Mouse (Mus musculus): ENCODE results near the gene Stxbp2. TPM values are rescaled to one million over a fixed set of nuclear protein-coding genes. Genes with fewer than 3 reads are reported as not detected.
"Not testable (repeated sequence)": the region's sequence is repeated elsewhere in the genome, so short reads cannot be mapped to it uniquely, and the experiment has no call there.

Gene Stxbp2
- total RNA-seq (2021) = 1 to 10 TPM; 4.0 to 6.7 TPM
- long read RNA-seq, experiment 1, partial matches to known transcripts = 0 of 2 reads
- long read RNA-seq, experiment 1, other reads (novel, unspliced or antisense) = 2 of 2 reads
- long read RNA-seq, experiment 2, partial matches to known transcripts = 0 of 2 reads
- long read RNA-seq, experiment 2, other reads (novel, unspliced or antisense) = 1 of 2 reads

DNA sequence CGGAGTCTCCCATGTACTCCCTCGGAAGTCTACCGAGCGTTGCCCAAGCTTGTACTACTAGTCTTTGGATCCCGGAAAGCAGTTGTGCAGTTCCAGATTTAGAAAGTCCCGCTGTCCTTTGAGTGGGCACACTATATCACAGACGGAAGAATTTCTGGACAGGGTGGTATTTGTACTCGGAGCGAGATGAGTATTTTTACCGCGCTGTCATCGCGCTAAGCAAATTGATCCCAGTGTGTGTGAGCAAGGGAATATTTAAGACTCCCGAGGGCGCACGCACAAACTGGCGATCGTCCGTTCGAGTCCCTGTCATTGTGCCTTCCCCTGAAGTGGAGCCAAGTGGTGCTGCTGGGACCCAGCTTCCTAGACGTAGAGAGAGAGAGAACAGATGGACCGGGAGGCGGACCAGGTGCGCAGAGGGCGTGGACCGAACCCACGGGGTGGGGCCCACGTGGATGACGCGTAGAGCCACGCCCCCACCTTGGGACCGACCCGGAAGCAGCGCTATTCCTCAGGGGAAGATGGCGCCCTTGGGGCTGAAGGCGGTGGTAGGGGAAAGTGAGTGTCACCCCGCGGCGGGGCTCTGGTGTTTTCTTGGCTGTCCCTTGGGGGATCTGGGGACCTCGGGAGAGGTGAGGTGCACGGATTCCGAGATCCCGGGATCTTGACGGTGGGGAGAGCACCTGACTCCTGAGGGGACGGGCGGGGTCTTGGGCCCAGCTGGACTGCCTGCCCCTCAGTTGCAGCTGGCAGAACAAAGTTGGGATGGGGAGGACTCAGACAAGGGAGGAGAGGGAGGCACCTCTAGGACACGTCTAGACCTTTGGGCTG lies at the start of gene Stxbp2:
Gene Stxbp2, plus strand, starts transcription at position 309 of the 831 bp plus-strand sequence.
- DNase-seq = no peak

- DNase-seq = not testable (repeated sequence)
Observed at GRCm38 (mm10) chr8:3581961-3582360, 48.8 kb upstream of the Stxbp2 start.

GRCm38 (mm10) chr8:3586452-3586851 lies 44.3 kb upstream of the Stxbp2 start:
- no peak for DNase-seq

GRCm38 (mm10) chr8:3586993-3587390 lies 43.8 kb upstream of the Stxbp2 start, which contains the start of gene Camsap3:
Gene Camsap3, plus strand, starts transcription at chr8:3587293.
- DNase-seq = no peak

- no peak for DNase-seq
Observed at GRCm38 (mm10) chr8:3587391-3588257, 43.1 kb upstream of the Stxbp2 start.

DNA sequence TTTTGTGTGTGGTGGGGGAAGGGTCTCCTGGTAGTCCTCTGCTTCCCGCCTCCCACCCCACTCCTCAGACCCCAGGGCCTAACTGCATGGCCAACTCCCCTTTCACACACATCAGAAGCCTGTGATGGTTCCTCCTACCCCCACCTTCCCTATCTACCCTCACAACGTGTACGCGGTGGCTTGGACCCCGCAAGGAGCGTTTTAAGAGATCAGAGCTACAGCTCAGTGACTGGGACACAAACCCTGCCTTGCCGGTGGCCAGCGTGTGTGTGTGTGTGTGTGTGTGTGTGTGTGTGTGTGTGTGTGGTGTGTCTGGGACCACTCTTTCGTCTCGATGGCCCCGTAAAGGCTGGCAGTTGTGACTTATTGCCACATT lies 42.5 kb upstream of the Stxbp2 start:
- no peak for DNase-seq

DNA sequence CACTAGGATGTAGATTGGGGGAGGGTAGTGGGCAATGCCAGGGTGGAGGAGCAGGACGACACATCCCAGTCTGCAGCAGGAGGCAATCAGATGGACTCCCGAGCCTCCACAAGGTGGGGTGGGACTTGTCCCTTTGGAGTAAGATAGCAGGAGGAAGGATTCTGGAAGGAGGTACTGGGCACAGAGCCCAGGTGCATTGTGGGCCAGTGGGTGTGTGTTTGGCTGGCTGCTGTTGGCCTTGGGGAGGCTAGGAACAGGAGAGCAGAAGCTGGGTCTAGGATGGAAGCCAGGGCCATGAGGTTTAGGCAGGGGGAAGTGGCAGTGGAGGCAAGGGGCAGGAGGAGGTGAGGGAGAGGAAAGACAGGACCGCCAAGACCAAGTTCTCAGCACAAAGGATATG lies 37.3 kb upstream of the Stxbp2 start:
- DNase-seq = no peak

DNA sequence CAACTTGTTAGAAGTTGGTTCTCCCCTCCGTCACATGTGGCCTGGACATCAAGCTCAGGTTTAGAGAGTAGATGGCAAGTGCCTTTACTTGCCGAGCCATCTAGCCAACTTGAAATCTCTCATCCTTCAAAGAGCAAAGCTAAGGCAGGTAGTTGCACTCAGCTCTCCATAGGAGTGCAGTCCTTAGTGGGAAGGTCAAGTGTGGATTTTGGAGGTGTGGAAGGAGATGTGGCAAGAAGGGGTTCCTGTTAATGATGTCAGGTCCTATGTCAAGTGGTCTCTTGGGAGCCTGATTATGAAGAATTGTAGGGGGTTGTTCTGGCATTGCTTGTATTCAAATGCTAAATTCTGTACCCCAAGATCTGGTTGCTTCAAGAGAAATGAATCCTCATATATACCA lies 36.3 kb upstream of the Stxbp2 start:
- no peak for DNase-seq

DNA sequence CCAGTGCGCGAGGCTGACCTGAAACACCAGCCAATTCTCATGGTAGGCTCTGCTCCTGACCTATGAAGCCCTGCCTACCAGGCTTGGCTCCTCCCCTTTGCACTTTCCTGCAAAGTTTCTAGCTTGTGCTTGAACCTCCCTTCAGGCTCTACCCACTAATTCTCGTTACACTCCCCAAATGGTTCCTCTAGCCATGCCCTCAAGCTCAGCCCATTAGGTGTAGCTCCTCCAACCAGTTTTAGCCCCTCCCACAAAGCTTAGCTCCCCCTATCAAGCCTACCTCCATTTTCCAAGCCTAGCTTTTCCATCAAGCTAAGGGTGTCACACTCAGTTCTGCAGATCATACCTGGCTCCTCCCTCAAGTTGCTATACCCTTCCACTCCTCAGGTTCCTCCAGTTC lies 32.7 kb upstream of the Stxbp2 start:
- DNase-seq = no peak

GRCm38 (mm10) chr8:3599219-3599618 lies 31.5 kb upstream of the Stxbp2 start:
- DNase-seq = no peak

DNA sequence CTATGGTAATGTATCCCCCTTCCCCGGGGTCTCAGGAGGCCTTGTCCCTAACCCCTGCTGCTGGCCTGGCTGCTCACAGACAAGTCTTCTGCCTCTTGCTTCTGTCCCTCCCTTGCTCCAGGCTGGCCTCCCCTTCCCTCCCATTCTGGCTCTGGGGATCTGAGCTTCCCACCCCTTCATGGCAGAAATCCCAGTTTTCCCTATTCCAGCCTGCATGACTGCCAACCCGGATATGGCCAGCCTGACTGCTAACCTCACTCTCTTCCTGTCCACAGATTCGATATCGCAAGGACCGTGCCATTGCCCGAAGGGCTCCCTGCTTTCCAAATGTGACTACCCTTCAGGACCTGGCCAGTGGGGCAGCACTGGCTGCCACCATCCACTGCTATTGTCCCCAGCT lies 30.4 kb upstream of the Stxbp2 start:
- DNase-seq = no peak

DNA sequence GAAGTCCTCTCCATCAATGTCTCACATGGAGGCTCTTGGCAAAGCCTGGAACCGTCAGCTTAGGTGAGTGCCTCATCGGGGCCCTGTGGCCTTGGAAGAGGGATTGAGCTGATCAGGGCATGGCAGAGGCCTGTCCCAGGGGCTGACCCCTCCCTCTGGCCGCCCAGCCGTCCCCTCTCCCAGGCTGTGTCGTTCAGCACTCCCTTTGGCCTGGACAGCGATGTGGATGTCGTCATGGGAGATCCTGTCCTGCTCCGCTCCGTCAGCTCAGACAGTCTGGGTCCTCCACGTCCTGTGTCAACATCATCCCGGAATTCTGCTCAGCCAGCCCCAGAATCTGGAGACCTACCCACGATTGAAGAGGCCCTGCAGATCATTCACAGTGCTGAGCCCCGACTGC lies 27.3 kb upstream of the Stxbp2 start:
- DNase-seq = no peak

DNA sequence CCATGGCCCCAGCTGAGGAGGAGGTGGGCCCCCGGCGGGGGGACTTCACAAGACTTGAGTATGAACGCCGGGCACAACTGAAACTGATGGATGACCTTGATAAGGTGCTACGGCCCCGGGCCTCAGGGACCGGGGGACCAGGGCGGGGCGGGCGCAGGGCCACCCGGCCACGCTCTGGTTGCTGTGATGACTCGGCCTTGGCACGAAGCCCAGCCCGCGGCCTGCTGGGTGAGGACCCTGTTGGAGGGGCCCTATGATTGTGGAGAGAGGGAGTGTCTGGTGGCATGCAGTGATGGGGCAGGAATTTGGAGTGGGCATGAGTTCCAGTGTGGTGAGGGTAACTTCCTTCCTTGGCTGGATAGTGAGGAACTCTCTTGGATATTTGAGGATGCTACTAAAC lies 24.2 kb upstream of the Stxbp2 start:
- no peak for DNase-seq

DNA sequence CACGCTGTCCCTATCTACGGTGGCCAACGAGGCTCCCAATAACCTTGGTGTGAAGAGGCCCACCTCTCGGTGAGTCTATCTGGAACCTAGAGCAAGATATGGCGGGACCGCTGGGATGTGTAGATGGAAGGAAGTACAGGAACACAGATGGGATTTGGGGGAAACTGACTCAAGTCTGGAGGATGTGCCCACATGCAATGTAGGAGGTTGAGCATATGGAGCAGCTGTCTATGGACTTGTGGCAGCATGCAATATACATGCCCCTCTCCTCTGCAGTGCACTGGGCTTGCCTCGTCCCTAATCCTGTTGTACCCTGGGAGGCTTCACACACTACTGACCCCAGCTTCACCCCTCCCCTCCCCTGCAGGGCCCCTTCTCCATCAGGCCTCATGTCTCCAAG lies 22.9 kb upstream of the Stxbp2 start:
- no peak for DNase-seq

- no peak for DNase-seq
Observed at GRCm38 (mm10) chr8:3609046-3609815, 21.5 kb upstream of the Stxbp2 start.

DNA sequence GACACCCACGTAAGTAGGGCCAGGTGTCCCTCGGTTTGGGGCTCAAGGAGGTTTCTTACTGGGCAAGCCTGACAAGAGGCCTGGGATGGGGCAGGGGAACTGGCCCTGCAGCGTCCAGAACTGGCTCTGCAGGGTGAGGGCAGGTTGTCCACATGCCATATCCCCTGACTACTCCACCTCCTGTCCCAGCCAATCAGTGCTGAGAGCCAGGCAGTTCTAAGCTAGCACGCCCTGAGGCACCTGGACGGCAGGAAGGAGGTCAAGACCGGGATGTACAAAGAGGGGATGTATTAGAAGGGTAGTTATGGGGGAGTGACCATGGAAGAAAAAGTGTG lies 21.0 kb upstream of the Stxbp2 start:
- no peak for DNase-seq

DNA sequence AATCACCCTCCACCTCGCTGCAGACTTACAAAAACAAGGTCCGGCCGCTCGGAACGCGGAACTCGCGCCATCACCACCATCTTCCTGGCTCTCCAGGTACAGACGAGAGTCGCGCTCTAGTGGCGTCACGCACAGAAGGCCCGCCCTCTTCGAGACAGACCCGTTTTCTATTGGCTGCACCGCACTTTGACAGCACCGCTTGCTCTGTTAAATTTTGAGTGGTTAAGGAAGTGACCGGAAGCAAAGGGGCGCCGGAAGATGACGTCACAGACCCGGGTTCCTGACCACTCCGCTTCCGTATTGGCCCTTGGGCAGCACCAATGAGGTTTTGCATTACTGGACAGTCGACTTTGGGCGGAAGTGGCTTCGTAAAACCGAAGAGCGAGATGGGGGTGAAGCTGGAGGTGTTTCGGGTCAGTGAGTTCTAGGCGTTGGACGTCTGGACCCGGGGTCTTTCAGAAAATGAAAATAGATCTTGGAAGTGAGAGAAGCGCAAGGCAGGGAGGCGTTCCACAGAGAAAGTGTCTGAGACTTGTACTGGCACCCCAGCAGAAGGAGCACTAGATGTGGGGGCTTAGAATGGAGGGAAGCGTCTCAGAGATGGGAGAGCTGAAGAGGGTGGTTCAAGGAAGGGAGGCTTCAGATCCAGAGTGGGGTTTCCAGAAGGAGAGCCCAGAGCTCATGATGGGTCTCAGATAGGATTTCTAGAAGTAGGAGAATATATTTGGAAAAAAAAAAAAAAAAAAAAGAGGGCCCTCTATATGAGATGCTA lies 9.4 kb upstream of the Stxbp2 start, which contains the start of the genes Xab2 and Pet100:
Gene Xab2, minus strand, starts transcription at position 118 of the 772 bp plus-strand sequence.
Gene Pet100, plus strand, starts transcription at position 350 of the 772 bp plus-strand sequence.
- peak; percentile 96 for DNase-seq

- no peak for DNase-seq
Observed at GRCm38 (mm10) chr8:3622119-3622518, 8.6 kb upstream of the Stxbp2 start.

DNA sequence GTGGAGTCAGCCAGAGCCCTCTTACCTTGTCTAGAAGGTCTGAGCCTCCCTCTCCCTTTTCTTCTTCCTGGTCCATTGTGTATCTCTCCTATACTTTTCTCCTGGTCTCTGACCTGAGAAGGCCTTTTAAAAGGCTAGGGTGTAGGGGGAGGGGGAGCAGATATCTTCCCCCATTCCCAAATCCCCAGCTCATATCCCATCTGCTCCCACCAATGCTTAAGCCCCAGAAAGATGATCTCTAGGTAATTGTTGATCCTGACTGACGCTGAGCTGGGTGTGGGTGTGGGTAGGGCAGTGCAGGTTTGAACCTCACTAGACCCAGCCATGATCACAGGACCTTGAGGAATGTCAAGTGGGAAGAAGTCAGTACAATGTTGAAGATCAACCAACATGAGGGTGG lies 5.3 kb upstream of the Stxbp2 start, which contains the start of gene Pcp2:
Gene Pcp2, minus strand, starts transcription at position 101 of the 400 bp plus-strand sequence.
- no peak for DNase-seq

GRCm38 (mm10) chr8:3626971-3627370 lies 3.8 kb upstream of the Stxbp2 start:
- DNase-seq = no peak

- no peak for DNase-seq
Observed at GRCm38 (mm10) chr8:3628014-3628413, 2.7 kb upstream of the Stxbp2 start.

All from gastrocnemius, postnatal 10 days (tissue).